Comparison of ENCODE assay signal across 14 mouse cellular contexts in genomic region chr6:38882728-38883171, GRCm38 (mm10). TPM values are rescaled to one million over a fixed set of nuclear protein-coding genes. Genes with fewer than 3 reads are reported as not detected.
DNase-seq lines count a peak whose midpoint lies in the region; ATAC-seq and TF ChIP-seq lines count a peak whose summit lies in the region.
"Had no signal": no experiment of that assay in that cellular context is flagged by ENCODE, and none has a peak within 500 bp of the region (broad histone marks: within the 10 kb centered on the region; RNA-seq: fewer than 3 reads in every experiment).

No protein-coding gene starts in this region.

- H3K36me3 ChIP-seq in forebrain, postnatal 0 days (ENCODE audit: insufficient read depth) = no peaks in the 10 kb centered on the region
- H3K36me3 ChIP-seq in forebrain, embryonic 11.5 days (ENCODE audit: control insufficient read depth, insufficient read depth, low read length) = no peaks in the 10 kb centered on the region
- no peaks in the 10 kb centered on the region for H3K36me3 ChIP-seq in intestine, embryonic 14.5 days (ENCODE audit: control insufficient read depth, insufficient read depth, low read length)
- no peaks in the 10 kb centered on the region for H3K36me3 ChIP-seq in stomach, embryonic 15.5 days
- H3K36me3 ChIP-seq in midbrain, embryonic 13.5 days = no peaks in the 10 kb centered on the region
- H3K36me3 ChIP-seq: embryonic facial prominence, embryonic 13.5 days; heart, embryonic 13.5 days; kidney, embryonic 15.5 days; neural tube, embryonic 12.5 days had no signal

- ATAC-seq in forebrain, postnatal 0 days = 0 out of 2 replicates have a peak, but pooled peaks have one; percentile 23
- ATAC-seq in forebrain, embryonic 11.5 days (replicated peaks; ENCODE audit: low FRiP score) = no peak
- ATAC-seq in intestine, embryonic 14.5 days (replicated peaks; ENCODE audit: low FRiP score, low TSS enrichment, low read depth) = peak; percentile 32
- ATAC-seq in stomach, embryonic 15.5 days (ENCODE audit: insufficient read depth, low FRiP score, low read depth) = peak; percentile 25; the same call in 1 of the 2 replicates
- no peak for ATAC-seq in midbrain, embryonic 13.5 days

- DNase-seq in forebrain, postnatal 0 days = no peak
- DNase-seq in forebrain, embryonic 11.5 days (ENCODE audit: low spot score) = no peak
- DNase-seq in right cerebral cortex, adult 18-20 months = peak; percentile 31
- DNase-seq in right cerebral cortex, postnatal 14 days = no peak
- peak; percentile 55 for DNase-seq in intestine, embryonic 14.5 days (ENCODE audit: low spot score)
- no peak for DNase-seq in gastrocnemius, adult 8-10 months (ENCODE audit: low spot score in 2 of 2)
- DNase-seq: adrenal gland, adult 8-10 months had no signal

- no peak for TF ChIP-seq CTCF in forebrain, postnatal 0 days (IDR thresholded peaks at IDR 0.05; ENCODE audit: low read depth)

- H3K27ac ChIP-seq in forebrain, postnatal 0 days (ENCODE audit: low read depth, low read length) = no peak overlapping the region
- H3K27ac ChIP-seq in forebrain, embryonic 11.5 days (ENCODE audit: low read depth, low read length) = no peak overlapping the region
- no peak overlapping the region for H3K27ac ChIP-seq in intestine, embryonic 14.5 days (ENCODE audit: low read depth)
- H3K27ac ChIP-seq in stomach, embryonic 15.5 days = peak overlapping the region; percentile 31
- H3K27ac ChIP-seq in midbrain, embryonic 13.5 days = no peak overlapping the region
- H3K27ac ChIP-seq: embryonic facial prominence, embryonic 13.5 days; heart, embryonic 13.5 days; kidney, embryonic 15.5 days; liver, embryonic 14.5 days; neural tube, embryonic 12.5 days had no signal

- WGBS in forebrain, postnatal 0 days = 39% methylated on average over 6 of the region's 6 CpGs
- 67% methylated on average over 6 of the region's 6 CpGs for WGBS in forebrain, embryonic 11.5 days
- 41% methylated on average over 6 of the region's 6 CpGs for WGBS in intestine, embryonic 14.5 days
- WGBS in stomach, embryonic 15.5 days = 30% methylated on average over 6 of the region's 6 CpGs
- 58% methylated on average over 6 of the region's 6 CpGs for WGBS in midbrain, embryonic 13.5 days

- H3K9me3 ChIP-seq in forebrain, postnatal 0 days (ENCODE audit: low read length) = no peaks in the 10 kb centered on the region
- no peaks in the 10 kb centered on the region for H3K9me3 ChIP-seq in forebrain, embryonic 11.5 days (ENCODE audit: control insufficient read depth, low read length)
- no peaks in the 10 kb centered on the region for H3K9me3 ChIP-seq in intestine, embryonic 14.5 days (ENCODE audit: control insufficient read depth, low read length)
- no peaks in the 10 kb centered on the region for H3K9me3 ChIP-seq in stomach, embryonic 15.5 days
- H3K9me3 ChIP-seq in midbrain, embryonic 13.5 days = no peaks in the 10 kb centered on the region
- H3K9me3 ChIP-seq: embryonic facial prominence, embryonic 13.5 days; heart, embryonic 13.5 days; kidney, embryonic 15.5 days; neural tube, embryonic 12.5 days had no signal

- no peak overlapping the region for H3K9ac ChIP-seq in forebrain, postnatal 0 days
- no peak overlapping the region for H3K9ac ChIP-seq in forebrain, embryonic 11.5 days (ENCODE audit: low read length)
- H3K9ac ChIP-seq in intestine, embryonic 14.5 days (ENCODE audit: low read length) = no peak overlapping the region
- no peak overlapping the region for H3K9ac ChIP-seq in stomach, embryonic 15.5 days
- H3K9ac ChIP-seq in midbrain, embryonic 13.5 days (replicated peaks) = no peak overlapping the region
- H3K9ac ChIP-seq: embryonic facial prominence, embryonic 13.5 days; heart, embryonic 13.5 days; kidney, embryonic 15.5 days; liver, embryonic 14.5 days; neural tube, embryonic 12.5 days had no signal

- H3K4me2 ChIP-seq in forebrain, postnatal 0 days (ENCODE audit: low read depth) = no peak overlapping the region
- H3K4me2 ChIP-seq in forebrain, embryonic 11.5 days (ENCODE audit: low read depth, low read length, severe bottlenecking) = no peak overlapping the region
- no peak overlapping the region for H3K4me2 ChIP-seq in intestine, embryonic 14.5 days (ENCODE audit: low read length)
- no peak overlapping the region for H3K4me2 ChIP-seq in stomach, embryonic 15.5 days
- no peak overlapping the region for H3K4me2 ChIP-seq in midbrain, embryonic 13.5 days (replicated peaks)
- H3K4me2 ChIP-seq: embryonic facial prominence, embryonic 13.5 days; heart, embryonic 13.5 days; kidney, embryonic 15.5 days; neural tube, embryonic 12.5 days had no signal

- no peaks in the 10 kb centered on the region for H3K4me1 ChIP-seq in forebrain, postnatal 0 days (ENCODE audit: insufficient read depth)
- H3K4me1 ChIP-seq in forebrain, embryonic 11.5 days (replicated peaks; ENCODE audit: control insufficient read depth, insufficient read depth, low read length) = no peaks in the 10 kb centered on the region
- peaks cover 19% of the 10 kb centered on the region for H3K4me1 ChIP-seq in intestine, embryonic 14.5 days (replicated peaks; ENCODE audit: control insufficient read depth, insufficient read depth, low read length)
- H3K4me1 ChIP-seq in stomach, embryonic 15.5 days = peaks cover 21% of the 10 kb centered on the region
- H3K4me1 ChIP-seq in midbrain, embryonic 13.5 days (replicated peaks) = peaks cover 9% of the 10 kb centered on the region
- H3K4me1 ChIP-seq: neural tube, embryonic 12.5 days had no signal

- H3K27me3 ChIP-seq in forebrain, postnatal 0 days (ENCODE audit: insufficient read depth, low read length) = no peaks in the 10 kb centered on the region
- H3K27me3 ChIP-seq in forebrain, embryonic 11.5 days (ENCODE audit: control insufficient read depth, insufficient read depth, low read length) = no peaks in the 10 kb centered on the region; the same call in 1 of the 2 replicates
- H3K27me3 ChIP-seq in intestine, embryonic 14.5 days (replicated peaks; ENCODE audit: control insufficient read depth, insufficient read depth, low read length) = no peaks in the 10 kb centered on the region
- H3K27me3 ChIP-seq in stomach, embryonic 15.5 days (replicated peaks) = no peaks in the 10 kb centered on the region
- H3K27me3 ChIP-seq in midbrain, embryonic 13.5 days = peaks cover 6% of the 10 kb centered on the region
- H3K27me3 ChIP-seq: neural tube, embryonic 12.5 days had no signal

- H3K4me3 ChIP-seq in forebrain, postnatal 0 days (ENCODE audit: low read depth, low read length) = no peak overlapping the region
- H3K4me3 ChIP-seq in forebrain, embryonic 11.5 days (ENCODE audit: low read depth, low read length) = no peak overlapping the region
- no peak overlapping the region for H3K4me3 ChIP-seq in intestine, embryonic 14.5 days (ENCODE audit: low read depth, low read length)
- no peak overlapping the region for H3K4me3 ChIP-seq in stomach, embryonic 15.5 days (replicated peaks)
- no peak overlapping the region for H3K4me3 ChIP-seq in midbrain, embryonic 13.5 days (replicated peaks)
- H3K4me3 ChIP-seq: embryonic facial prominence, embryonic 13.5 days; heart, embryonic 13.5 days; kidney, embryonic 15.5 days; neural tube, embryonic 12.5 days had no signal

RNA-seq across cellular contexts. Expression of gene Hipk2, which starts 6.8 kb away (rescaled TPM):
- 22.8 and 28.6 TPM in 2 replicates for total RNA-seq in forebrain, postnatal 0 days (2014; rRNA removed)
- 7.2 and 17.8 TPM in 2 replicates for polyA plus RNA-seq in forebrain, postnatal 0 days (2015; fragmentation: Nextera tagmentation; extraction: Ambion mirVana)
- polyA plus RNA-seq in forebrain, embryonic 11.5 days (2014; fragmentation: Nextera tagmentation; extraction: Ambion mirVana) = 31.0 and 33.5 TPM in 2 replicates
- 24.7 and 27.9 TPM in 2 replicates for polyA plus RNA-seq in intestine, embryonic 14.5 days (2014; fragmentation: Nextera tagmentation; extraction: Ambion mirVana)
- 23.8 and 25.6 TPM in 2 replicates for polyA plus RNA-seq in stomach, embryonic 15.5 days (2015; fragmentation: Nextera tagmentation; extraction: Ambion mirVana)
- polyA plus RNA-seq in midbrain, embryonic 13.5 days (2015; fragmentation: Nextera tagmentation; extraction: Ambion mirVana) = 44.0 and 46.9 TPM in 2 replicates
- 100 to 1,000 TPM in 2 of 4 experiments, 10 to 100 TPM in 2; 65.2 to 144 (median 96.6) TPM for total RNA-seq in gastrocnemius, adult 8-10 months (2022)

RNA-seq across cellular contexts. Expression of gene Tbxas1, which starts 7.5 kb away (rescaled TPM):
- total RNA-seq in forebrain, postnatal 0 days (2014; rRNA removed) = 1.5 and 1.8 TPM in 2 replicates
- polyA plus RNA-seq in forebrain, postnatal 0 days (2015; fragmentation: Nextera tagmentation; extraction: Ambion mirVana) = 1.9 and 2.0 TPM in 2 replicates
- polyA plus RNA-seq in forebrain, embryonic 11.5 days (2014; fragmentation: Nextera tagmentation; extraction: Ambion mirVana) = 1.4 and 1.5 TPM in 2 replicates
- 2.1 and 2.4 TPM in 2 replicates for polyA plus RNA-seq in intestine, embryonic 14.5 days (2014; fragmentation: Nextera tagmentation; extraction: Ambion mirVana)
- 3.4 and 3.5 TPM in 2 replicates for polyA plus RNA-seq in stomach, embryonic 15.5 days (2015; fragmentation: Nextera tagmentation; extraction: Ambion mirVana)
- polyA plus RNA-seq in midbrain, embryonic 13.5 days (2015; fragmentation: Nextera tagmentation; extraction: Ambion mirVana) = 1.6 and 2.1 TPM in 2 replicates
- under 1 TPM; 0.51 to 0.80 (median 0.56) TPM for total RNA-seq in gastrocnemius, adult 8-10 months (2022)

Comparison
In these comparisons a context has a peak if more than half of its experiments do, and no peak if none do; other contexts are left out.
1. ATAC-seq: peak in forebrain, postnatal 0 days (single experiment), intestine, embryonic 14.5 days (single experiment) and stomach, embryonic 15.5 days (single experiment); none in forebrain, embryonic 11.5 days (single experiment) and midbrain, embryonic 13.5 days (single experiment).
2. DNase-seq: peak in right cerebral cortex, adult 18-20 months (single experiment) and intestine, embryonic 14.5 days (single experiment); none in forebrain, postnatal 0 days (single experiment), forebrain, embryonic 11.5 days (single experiment), right cerebral cortex, postnatal 14 days (single experiment) and gastrocnemius, adult 8-10 months (0 of 2).